Mouse (Mus musculus) thymus, adult 2 months (tissue): Measurements from ENCODE around the gene Itga1. TPM values are rescaled to one million over a fixed set of nuclear protein-coding genes. Genes with fewer than 3 reads are reported as not detected.
A peak's percentile ranks its signal among the peaks of the same experiment; 100 is the strongest.

Experiments
- DNase-seq: peaks from one replicate; pipeline ENCODE4 v3.0.0; 2021
- H3K27ac ChIP-seq: fragments of 200-500 bp; 2 replicates; pipeline ENCODE4 v1.5.1; 2012; ENCODE audit warnings: low read length, control low read depth; ENCODE audit not compliant: control insufficient read depth, insufficient read depth
- H3K27me3 ChIP-seq: fragments of 200-500 bp; 2 replicates; pipeline ENCODE4 v1.6.1; 2012; ENCODE audit warnings: mild to moderate bottlenecking, low read length, moderate library complexity, mixed read lengths; ENCODE audit not compliant: control insufficient read depth, insufficient read depth
- H3K36me3 ChIP-seq: fragments of 200-500 bp; 2 replicates; pipeline ENCODE4 v1.6.1; 2012; ENCODE audit warnings: mild to moderate bottlenecking, low read length, moderate library complexity; ENCODE audit not compliant: control insufficient read depth, insufficient read depth
- H3K4me1 ChIP-seq: fragments of 200-500 bp; replicated peaks from 2 replicates; pipeline ENCODE4 v1.6.1; 2012; ENCODE audit warnings: low read length; ENCODE audit not compliant: control insufficient read depth, insufficient read depth
- H3K4me3 ChIP-seq: fragments of 200-500 bp; 2 replicates; pipeline ENCODE4 v1.5.1; 2012; ENCODE audit warnings: mild to moderate bottlenecking, low read length, control low read depth, moderate library complexity; ENCODE audit not compliant: control insufficient read depth, insufficient read depth
- CTCF ChIP-seq: fragments of 200-500 bp; IDR thresholded peaks from 2 replicates; pipeline ENCODE4 v1.5.1; 2012; ENCODE audit warnings: mild to moderate bottlenecking, control low read depth, low read length, moderate library complexity, borderline replicate concordance; ENCODE audit not compliant: control insufficient read depth, poor library complexity, insufficient read depth; ENCODE audit errors: extremely low read depth
- POLR2A ChIP-seq: fragments of 200-500 bp; IDR thresholded peaks from 2 replicates; pipeline ENCODE4 v1.6.1; 2012; ENCODE audit warnings: mild to moderate bottlenecking, low read length, control low read depth, moderate library complexity; ENCODE audit not compliant: control insufficient read depth, poor library complexity, insufficient read depth; ENCODE audit errors: extremely low read depth
- WGBS: fragments of 180-500 bp; shearing (Covaris S2); methylation state at CpG from one replicate; pipeline ENCODE4 v1.1.7; 2018; 5-methylcytosine and 5-hydroxymethylcytosine counted together
- polyA plus RNA-seq: library from polyadenylated mRNA; depleted of rRNA; stranded (reverse); fragments of >200 nt; gene quantifications from 2 replicates; pipeline ENCODE4 v1.2.3, GENCODE M21; 2012

Itga1 gene
- polyA plus RNA-seq, 1 experiment = 2.0 TPM

- Histone ChIP-seq H3K27ac (no peak overlapping the region), H3K4me1 (no peaks in the 10 kb centered on the region), H3K4me3 (no peak overlapping the region), H3K36me3 (no peaks in the 10 kb centered on the region), H3K27me3 (no peaks in the 10 kb centered on the region)
- no peak for TF ChIP-seq CTCF
- TF ChIP-seq POLR2A = no peak
- no peak for DNase-seq
- whole genome bisulfite sequencing = 24% methylated on average over 1 of the region's 1 CpGs
These were observed 117.1 kb downstream of the Itga1 start for GRCm38 (mm10) chr13:114984658-114985057.

GRCm38 (mm10) chr13:114983116-114983515 is 118.6 kb downstream of the Itga1 start:
- 95% methylated on average over 7 of the region's 7 CpGs for WGBS
- TF ChIP-seq POLR2A (no peak), CTCF (no peak)
- DNase-seq = no peak
- no peak overlapping the region for H3K27ac ChIP-seq
- no peaks in the 10 kb centered on the region for H3K36me3 ChIP-seq
- H3K4me3 ChIP-seq = no peak overlapping the region
- no peaks in the 10 kb centered on the region for H3K27me3 ChIP-seq
- H3K4me1 ChIP-seq = no peaks in the 10 kb centered on the region

- Histone ChIP-seq H3K27me3 (no peaks in the 10 kb centered on the region), H3K27ac (no peak overlapping the region), H3K4me3 (no peak overlapping the region), H3K4me1 (no peaks in the 10 kb centered on the region), H3K36me3 (no peaks in the 10 kb centered on the region)
- WGBS = 65% methylated on average over 10 of the region's 10 CpGs
- TF ChIP-seq POLR2A (no peak), CTCF (no peak)
- no peak for DNase-seq
These were observed 120.8 kb downstream of the Itga1 start for GRCm38 (mm10) chr13:114980831-114981419.

DNA sequence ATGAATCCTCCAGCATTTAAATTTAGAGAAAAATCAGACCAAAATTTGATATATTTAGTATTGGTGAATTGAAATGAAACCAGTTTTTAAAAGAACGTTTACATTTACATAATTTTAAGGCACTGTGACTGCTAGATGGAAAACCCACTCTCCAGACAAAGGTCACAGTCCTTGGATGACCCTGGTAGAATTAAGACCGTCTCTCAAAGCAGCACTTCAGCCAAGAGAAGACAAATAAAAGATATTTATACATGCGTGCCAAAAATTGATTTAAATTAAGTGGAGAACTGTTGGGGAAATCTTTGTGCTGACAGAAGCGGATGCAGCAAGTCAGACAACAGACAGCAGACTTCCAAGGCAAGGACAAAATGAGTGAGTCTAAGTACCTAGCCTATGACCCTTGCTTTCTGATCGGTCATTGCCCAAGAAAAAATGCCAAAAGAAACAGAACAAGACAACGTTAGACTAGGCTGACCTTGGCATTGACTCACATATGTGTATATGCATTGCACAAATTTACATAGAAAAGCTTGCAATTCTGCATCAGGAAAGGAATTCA is 127.2 kb downstream of the Itga1 start:
- no peak for DNase-seq
- no peaks in the 10 kb centered on the region for H3K27me3 ChIP-seq
- WGBS = 87% methylated on average over 6 of the region's 6 CpGs
- no peaks in the 10 kb centered on the region for H3K36me3 ChIP-seq
- TF ChIP-seq POLR2A (no peak), CTCF (no peak)
- no peaks in the 10 kb centered on the region for H3K4me1 ChIP-seq
- H3K4me3 ChIP-seq = no peak overlapping the region
- no peak overlapping the region for H3K27ac ChIP-seq

DNA sequence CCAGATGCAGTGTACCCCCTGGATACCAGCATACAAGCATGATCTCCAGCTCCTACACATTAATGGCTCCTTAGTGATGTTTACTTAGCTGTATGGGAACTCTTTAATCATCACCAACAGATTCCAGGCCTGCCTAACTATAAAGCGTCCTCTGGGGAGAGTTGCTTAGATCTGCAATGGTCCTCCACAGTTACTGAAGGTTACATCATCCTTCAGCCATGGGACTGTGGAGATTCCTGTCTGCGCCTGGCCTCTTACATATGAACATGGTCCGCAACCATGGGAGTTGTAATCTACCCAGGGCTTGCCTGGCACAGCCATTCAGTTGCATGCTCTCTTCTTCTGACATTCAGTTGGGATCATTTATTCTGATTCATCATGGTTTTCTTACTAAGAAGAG is 129.9 kb downstream of the Itga1 start:
- H3K27me3 ChIP-seq = no peaks in the 10 kb centered on the region
- 97% methylated on average over 3 of the region's 3 CpGs for WGBS
- DNase-seq = no peak

GRCm38 (mm10) chr13:114964233-114964632 is 137.5 kb downstream of the Itga1 start:
- Histone ChIP-seq H3K27me3 (no peaks in the 10 kb centered on the region), H3K27ac (no peak overlapping the region), H3K4me3 (no peak overlapping the region), H3K4me1 (no peaks in the 10 kb centered on the region), H3K36me3 (no peaks in the 10 kb centered on the region)
- 34% methylated on average over 2 of the region's 2 CpGs for WGBS
- DNase-seq = peak; percentile 68
- TF ChIP-seq POLR2A = no peak

More for the DNA sequence above, 129.9 kb downstream of the Itga1 start:
- TF ChIP-seq POLR2A = no peak
- no peak for TF ChIP-seq CTCF
- no peak overlapping the region for H3K27ac ChIP-seq
- no peak overlapping the region for H3K4me3 ChIP-seq
- H3K36me3 ChIP-seq = no peaks in the 10 kb centered on the region
- no peaks in the 10 kb centered on the region for H3K4me1 ChIP-seq

DNA sequence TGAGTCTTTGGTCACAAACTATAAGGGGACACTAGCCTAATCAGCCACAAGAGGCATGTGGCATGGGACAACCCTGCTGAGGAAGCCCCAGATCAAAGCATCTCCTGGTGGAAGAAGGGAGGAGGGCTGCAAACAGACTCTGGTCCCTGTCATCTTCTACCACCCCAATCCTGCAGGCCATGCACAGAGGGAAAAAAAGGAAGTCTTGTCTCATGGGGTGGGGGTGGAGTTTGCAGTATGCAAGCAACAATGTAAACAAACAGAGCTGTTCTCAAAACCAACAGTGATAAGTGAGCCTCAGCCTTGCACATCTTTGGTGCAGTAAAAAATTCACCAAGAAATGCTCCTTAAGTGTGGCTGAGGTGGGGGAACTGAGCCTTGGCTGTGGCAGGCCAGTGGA is 147.2 kb downstream of the Itga1 start:
- DNase-seq = no peak

More for the DNA sequence above, 147.2 kb downstream of the Itga1 start:
- TF ChIP-seq CTCF = no peak
- TF ChIP-seq POLR2A = no peak
- no peaks in the 10 kb centered on the region for H3K27me3 ChIP-seq
- H3K27ac ChIP-seq = no peak overlapping the region
- H3K4me3 ChIP-seq = no peak overlapping the region
- H3K4me1 ChIP-seq = no peaks in the 10 kb centered on the region
- H3K36me3 ChIP-seq = no peaks in the 10 kb centered on the region
